Mouse (Mus musculus) kidney, adult 2 months (tissue): ENCODE measurements around the gene Cox5b.

Experiments
- CTCF ChIP-seq: fragments of 200-500 bp; conservative IDR thresholded peaks from 2 replicates; pipeline ENCODE4 v1.5.1; 2011; ENCODE audit warnings: low read depth, mild to moderate bottlenecking, control low read depth, low read length, moderate library complexity, mixed read lengths; ENCODE audit not compliant: insufficient read depth, insufficient read length
- POLR2A ChIP-seq: fragments of 200-500 bp; IDR thresholded peaks from one replicate; pipeline ENCODE4 v1.6.1; 2011; ENCODE audit warnings: low read depth, low read length, control low read depth

DNA sequence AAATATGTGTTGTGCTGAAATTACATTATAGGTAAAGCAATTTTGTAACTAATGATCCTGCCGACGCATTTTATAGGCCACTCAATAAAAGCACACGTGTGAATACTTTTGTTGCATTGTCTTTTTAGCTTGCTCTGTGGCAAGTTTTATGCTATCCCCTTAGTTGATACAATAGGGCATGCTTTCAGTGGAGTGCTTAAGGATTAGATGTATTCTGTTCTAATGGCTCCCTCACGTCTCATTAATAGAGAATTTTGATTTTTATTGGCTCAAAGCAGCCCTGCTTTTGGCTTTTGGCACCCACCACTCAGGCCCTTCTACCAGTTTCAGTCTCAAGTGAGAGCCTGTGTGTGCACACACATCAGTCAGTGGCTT lies 32.8 kb downstream of the Cox5b start:
- no peak for TF ChIP-seq CTCF
- TF ChIP-seq POLR2A: no peak
